8 mouse cellular contexts compared by ENCODE assay signal in the genomic region with DNA sequence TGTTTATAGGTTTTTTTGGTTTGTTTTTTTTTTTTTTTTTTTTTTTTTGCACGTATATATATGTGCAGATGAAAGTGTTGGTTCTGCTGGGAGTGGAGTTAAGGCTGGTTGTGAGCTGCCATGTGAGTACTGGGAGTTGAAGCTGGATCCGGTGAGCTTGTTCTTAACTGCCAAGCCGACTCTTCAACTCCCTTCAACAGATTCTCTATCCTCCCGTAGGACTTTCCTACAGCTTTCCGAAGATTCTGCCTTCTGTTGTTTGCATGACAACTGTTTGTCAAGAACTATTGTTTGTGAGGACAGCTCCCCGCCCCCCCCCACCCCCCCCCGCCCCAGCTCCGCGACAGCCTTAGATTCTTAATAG. TPM values are rescaled to one million over a fixed set of nuclear protein-coding genes. Genes with fewer than 3 reads are reported as not detected.
DNase-seq lines count a peak whose midpoint lies in the region; ATAC-seq and TF ChIP-seq lines count a peak whose summit lies in the region.

No protein-coding gene starts in this region.

- H3K79me2 ChIP-seq in CH12.LX (replicated peaks; ENCODE audit: control insufficient read depth, extremely low read depth, insufficient read depth, poor library complexity, severe bottlenecking) = peaks cover 28% of the 10 kb centered on the region

- H3K4me2 ChIP-seq in CH12.LX (ENCODE audit: insufficient read depth, low read depth, poor library complexity, severe bottlenecking) = peak overlapping the region; percentile 83
- peak overlapping the region; percentile 77 for H3K4me2 ChIP-seq in liver, embryonic 11.5 days

- in situ Hi-C loops in CH12.LX (cut with MboI; ENCODE audit: low pct_ligation_motif_present, low pct_unique_long_range_greater_than_20kb, low sequenced_read_pairs) = no loop called here

- H3K36me3 ChIP-seq in CH12.LX (replicated peaks in 1 of 2; ENCODE audit: control insufficient read depth in 1 of 2, insufficient read depth in 1 of 2, low read length in 1 of 2) = peaks cover 0 to 6% of the 10 kb centered on the region in 2 experiments
- H3K36me3 ChIP-seq in liver, embryonic 11.5 days (ENCODE audit: control insufficient read depth, insufficient read depth, low read length) = no peaks in the 10 kb centered on the region

- no peaks in the 10 kb centered on the region for H3K27me3 ChIP-seq in CH12.LX (replicated peaks)
- no peaks in the 10 kb centered on the region for H3K27me3 ChIP-seq in liver, embryonic 11.5 days (replicated peaks; ENCODE audit: control insufficient read depth, insufficient read depth, low read length)

- DNase-seq in gastrocnemius, adult 2 months = no peak
- DNase-seq in gastrocnemius, adult 18-20 months (ENCODE audit: low spot score) = no peak
- no peak for DNase-seq in CH12.LX (ENCODE audit: extremely low read depth)
- DNase-seq in liver, embryonic 11.5 days (ENCODE audit: low spot score) = no peak
- DNase-seq in left cerebral cortex, postnatal 14 days (ENCODE audit: low spot score in 2 of 2) = no peak
- DNase-seq in frontal cortex, postnatal 10 days (ENCODE audit: low spot score in 2 of 2) = no peak

- no peak for TF ChIP-seq RAD21 in CH12.LX (IDR thresholded peaks at IDR 0.05; ENCODE audit: low read depth, low read length)

- intact Hi-C loops in gastrocnemius, adult 2 months (cut with DNase I) = no loop called here
- intact Hi-C loops in left cerebral cortex, postnatal 14 days (cut with DNase I) = no loop called here

- peak overlapping the region; percentile 97 for H3K27ac ChIP-seq in gastrocnemius, adult 2 months
- H3K27ac ChIP-seq in CH12.LX (ENCODE audit: insufficient read depth, low read depth) = no peak overlapping the region
- H3K27ac ChIP-seq in liver, embryonic 11.5 days (ENCODE audit: low read depth, low read length) = no peak overlapping the region

- TF ChIP-seq EP300 in CH12.LX (IDR thresholded peaks at IDR 0.05; ENCODE audit: low read length) = no peak

- dilution Hi-C loops in CH12.LX (cut with MboI; ENCODE audit: extremely low pct_ligation_motif_present, extremely low pct_unique_long_range_greater_than_20kb, low sequenced_read_pairs) = no loop called here

- WGBS in liver, embryonic 11.5 days = 3% methylated on average over 9 of the region's 9 CpGs

- TF ChIP-seq POLR2A in CH12.LX (IDR thresholded peaks at IDR 0.05; ENCODE audit: low read depth, low read length) = no peak

- H3K9me3 ChIP-seq in CH12.LX (replicated peaks; ENCODE audit: low read length) = no peaks in the 10 kb centered on the region
- no peaks in the 10 kb centered on the region for H3K9me3 ChIP-seq in liver, embryonic 11.5 days (ENCODE audit: control insufficient read depth, low read length)

- peak overlapping the region; percentile 93 for H3K4me3 ChIP-seq in gastrocnemius, adult 2 months
- H3K4me3 ChIP-seq in CH12.LX (replicated peaks in 1 of 3; ENCODE audit: low read depth in 2 of 3, low read length in 2 of 3, poor library complexity in 1 of 3) = peak overlapping the region; percentile 41 to 77 (median 52)
- peak overlapping the region; percentile 84 for H3K4me3 ChIP-seq in liver, embryonic 11.5 days (ENCODE audit: low read depth, low read length)

- peak; percentile 21; the same call in 1 of the 2 replicates for ATAC-seq in erythroblast, adult 5-6 weeks (replicated peaks; ENCODE audit: low FRiP score, poor library complexity, severe bottlenecking)
- ATAC-seq in liver, embryonic 11.5 days (replicated peaks; ENCODE audit: low FRiP score) = 0 out of 2 replicates have a peak, but pooled peaks have one; percentile 7
- ATAC-seq in megakaryocyte progenitor cell, adult 5-6 weeks (replicated peaks; ENCODE audit: poor library complexity) = no peak

- peaks cover 7 to 29% of the 10 kb centered on the region in 2 experiments; a peak in 3 of 4 replicates for H3K4me1 ChIP-seq in CH12.LX (ENCODE audit: control insufficient read depth in 1 of 2, insufficient read depth in 2 of 2)
- H3K4me1 ChIP-seq in liver, embryonic 11.5 days (replicated peaks; ENCODE audit: control insufficient read depth, insufficient read depth, low read length) = peaks cover 14% of the 10 kb centered on the region

- no peak for TF ChIP-seq CTCF in gastrocnemius, adult 2 months (IDR thresholded peaks at IDR 0.05)
- no peak for TF ChIP-seq CTCF in CH12.LX (conservative IDR thresholded peaks at IDR 0.05 in 1 of 2, IDR thresholded peaks at IDR 0.05 in 1 of 2; ENCODE audit: low read depth in 2 of 2, low read length in 2 of 2)

- H3K9ac ChIP-seq in CH12.LX (ENCODE audit: insufficient read depth, low read depth) = peak overlapping the region; percentile 55; the same call in 1 of the 2 replicates
- H3K9ac ChIP-seq in liver, embryonic 11.5 days (ENCODE audit: low read depth, low read length) = peak overlapping the region; percentile 43; the same call in 1 of the 2 replicates

TF ChIP-seq in CH12.LX, 34 proteins besides CTCF, POLR2A, EP300 and RAD21:
- TF ChIP-seq GABPA (IDR thresholded peaks at IDR 0.05; ENCODE audit: insufficient replicate concordance, low read depth, low read length) (no peak), ETS1 (conservative IDR thresholded peaks at IDR 0.05; ENCODE audit: low read depth, low read length) (no peak), USF1 (IDR thresholded peaks at IDR 0.05; ENCODE audit: low read depth, low read length) (no peak), ZKSCAN1 (IDR thresholded peaks at IDR 0.05; ENCODE audit: borderline replicate concordance, low read depth, low read length) (no peak), MAZ (IDR thresholded peaks at IDR 0.05; ENCODE audit: low read depth, low read length) (no peak), HCFC1 (IDR thresholded peaks at IDR 0.05; ENCODE audit: low read depth, low read length) (no peak), TCF12 (IDR thresholded peaks at IDR 0.05; ENCODE audit: low read depth, low read length) (no peak), MYC (IDR thresholded peaks at IDR 0.05; ENCODE audit: low read depth, low read length) (no peak), ELF1 (IDR thresholded peaks at IDR 0.05; ENCODE audit: low read depth, low read length) (no peak), MXI1 (IDR thresholded peaks at IDR 0.05; ENCODE audit: low read depth, low read length) (no peak), JUN (IDR thresholded peaks at IDR 0.05; ENCODE audit: insufficient read depth, low read depth, low read length) (no peak), ZNF384 (IDR thresholded peaks at IDR 0.05; ENCODE audit: low read depth, low read length) (no peak), MAX (IDR thresholded peaks at IDR 0.05; ENCODE audit: low read length) (no peak), CHD1 (IDR thresholded peaks at IDR 0.05; ENCODE audit: low read depth, low read length) (no peak), PAX5 (IDR thresholded peaks at IDR 0.05; ENCODE audit: low read length) (no peak), CHD2 (IDR thresholded peaks at IDR 0.05; ENCODE audit: low read length) (no peak), SIN3A (IDR thresholded peaks at IDR 0.05; ENCODE audit: low read length) (no peak), MEF2A (IDR thresholded peaks at IDR 0.05; ENCODE audit: borderline replicate concordance, low read depth, low read length) (no peak)

RNA-seq across cellular contexts. Expression of a gene that starts 0.4 kb away (rescaled TPM):
- 100 to 1,000 TPM; 100 to 117 TPM for total RNA-seq in gastrocnemius, adult 2 months (2021)
- 100 to 1,000 TPM in 1 of 2 experiments, 10 to 100 TPM in 1; 98.6 to 114 TPM for total RNA-seq in gastrocnemius, adult 18-20 months (2021)
- total RNA-seq in CH12.LX (2012; rRNA removed) (74.9 and 81.8 TPM in 2 replicates), CH12.LX (2014; rRNA removed) (142 and 144 TPM in 2 replicates)
- 94.2 and 99.1 TPM in 2 replicates for polyA plus RNA-seq in CH12.LX (2012; ENCODE audit: insufficient read length, low read depth)
- total RNA-seq in erythroblast, adult 5-6 weeks (2015; ENCODE audit: low replicate concordance) = 50.0 and 59.4 TPM in 2 replicates
- total RNA-seq in erythroblast, adult 5-6 weeks (2017; ENCODE audit: low replicate concordance) = 35.4 and 44.4 TPM in 2 replicates
- polyA plus RNA-seq in liver, embryonic 11.5 days (2014; fragmentation: Nextera tagmentation; extraction: Ambion mirVana) = 136 and 139 TPM in 2 replicates
- total RNA-seq in megakaryocyte progenitor cell, adult 5-6 weeks (2015) = 97.9 and 108 TPM in 2 replicates
- total RNA-seq in megakaryocyte progenitor cell, adult 5-6 weeks (2017) = 72.5 and 87.2 TPM in 2 replicates
- 10 to 100 TPM; 46.8 to 51.8 TPM for total RNA-seq in left cerebral cortex, postnatal 14 days (2021)
